Mouse (Mus musculus) heart, adult 11 months (tissue): ENCODE data around the gene Tas2r116.

Experiments
- DNase-seq: peaks from one replicate; pipeline ENCODE4 v3.0.0; 2022

The Tas2r116 gene

DNA sequence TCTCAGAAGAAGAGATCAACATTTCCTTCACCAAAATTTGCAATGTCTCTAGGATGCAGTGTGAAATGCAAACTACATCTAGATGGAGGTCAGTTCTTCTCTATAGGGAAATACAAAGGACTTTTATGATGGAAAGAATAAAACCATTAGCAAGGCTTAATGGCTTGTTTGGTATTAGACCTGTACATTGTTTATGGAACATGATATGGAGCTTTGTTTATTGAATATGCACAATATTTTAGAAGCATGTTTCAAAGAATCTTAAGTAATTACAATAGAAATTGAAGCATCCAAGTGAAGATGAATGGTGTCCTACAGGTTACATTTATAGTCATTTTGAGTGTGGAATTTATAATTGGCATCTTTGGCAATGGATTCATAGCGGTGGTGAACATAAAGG is at the start of gene Tas2r116:
TSS of gene Tas2r116 (plus strand) at position 301 of the 400 bp plus-strand sequence.
- no peak for DNase-seq

- no peak for DNase-seq
Observed at GRCm38 (mm10) chr6:132846842-132847241, 8.4 kb upstream of the Tas2r116 start, which contains the start of gene Tas2r123. Tas2r123 (plus strand) TSS chr6:132847142.

DNA sequence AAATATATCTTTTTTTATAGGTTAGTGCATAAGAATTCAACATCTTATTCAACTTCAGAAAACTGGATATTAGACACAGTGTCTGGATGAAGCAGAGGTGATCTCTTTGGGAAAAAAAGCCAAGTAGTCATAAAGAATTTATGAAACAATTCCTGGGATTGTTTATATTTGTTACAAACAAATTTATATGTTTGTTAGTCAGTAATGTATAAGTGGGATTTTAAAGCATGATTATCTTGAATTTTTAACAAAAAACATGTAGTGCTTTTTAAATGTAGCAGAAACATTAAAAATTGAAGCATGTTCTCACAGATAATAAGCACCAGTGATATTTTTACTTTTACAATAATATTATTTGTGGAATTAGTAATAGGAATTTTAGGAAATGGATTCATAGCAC is 12.5 kb downstream of the Tas2r116 start, which contains the start of gene Tas2r110:
TSS of gene Tas2r110 (plus strand) at position 301 of the 400 bp plus-strand sequence.
- DNase-seq: no peak

DNA sequence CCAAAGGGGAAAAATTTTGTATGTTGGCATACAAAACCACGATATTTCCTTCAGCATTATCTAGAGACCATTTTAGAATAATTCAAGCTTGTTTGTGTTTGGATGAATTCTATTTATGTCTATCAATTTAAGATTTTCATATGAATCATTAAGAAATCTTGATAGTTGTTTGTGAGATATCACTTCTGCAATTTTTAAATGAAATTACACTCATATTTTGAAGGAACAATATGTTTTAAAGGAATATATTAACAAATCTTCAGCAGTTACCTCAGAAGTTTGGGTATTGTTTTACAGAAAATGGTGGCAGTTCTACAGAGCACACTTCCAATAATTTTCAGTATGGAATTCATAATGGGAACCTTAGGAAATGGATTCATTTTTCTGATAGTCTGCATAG is 37.5 kb downstream of the Tas2r116 start, which contains the start of gene Tas2r113:
TSS of gene Tas2r113 (plus strand) at position 301 of the 400 bp plus-strand sequence.
- no peak for DNase-seq
